Mouse (Mus musculus) liver, embryonic 14.5 days (tissue): ENCODE results near the gene Plekha4.

Experiments
- CTCF ChIP-seq: IDR thresholded peaks from 2 replicates; pipeline ENCODE4 v1.5.1; 2016; ENCODE audit warnings: antibody characterized with exemption, low read depth, control low read depth
- EP300 ChIP-seq: IDR thresholded peaks from 2 replicates; pipeline ENCODE4 v1.6.1; 2016; ENCODE audit warnings: antibody characterized with exemption, low read depth

GRCm38 (mm10) chr7:45570103-45570741 is 44.1 kb downstream of the Plekha4 start, which contains the start of gene Bcat2:
- no peak for TF ChIP-seq CTCF
- no peak for TF ChIP-seq EP300
